Mouse (Mus musculus) megakaryocyte progenitor cell, adult 5-6 weeks (primary cell): Measurements from ENCODE around the gene Pax5. TPM values are rescaled to one million over a fixed set of nuclear protein-coding genes. Genes with fewer than 3 reads are reported as not detected.

Experiments
- ATAC-seq: replicated peaks from 2 replicates; pipeline ENCODE4 v1.8.0; 2016; ENCODE audit warnings: mild to moderate bottlenecking, moderate TSS enrichment, inconsistent platforms; ENCODE audit not compliant: poor library complexity
- total RNA-seq, 2 experiments: library from RNA; stranded (forward) in 1 of 2; stranded (reverse) in 1 of 2; fragments of 157-497, 149-512 nt in 1 of 2; fragments of 200-1000 nt in 1 of 2; gene quantifications; 2 replicates each; pipeline versions ENCODE4 v1.2.3 to v1.2.4; 2015 to 2017

Pax5 gene
- total RNA-seq, 2 experiments from 2014 or later: not detected

GRCm38 (mm10) chr4:44493756-44494155 is 216.5 kb downstream of the Pax5 start:
- no peak for ATAC-seq

GRCm38 (mm10) chr4:44490872-44491271 is 219.4 kb downstream of the Pax5 start:
- ATAC-seq: no peak

DNA sequence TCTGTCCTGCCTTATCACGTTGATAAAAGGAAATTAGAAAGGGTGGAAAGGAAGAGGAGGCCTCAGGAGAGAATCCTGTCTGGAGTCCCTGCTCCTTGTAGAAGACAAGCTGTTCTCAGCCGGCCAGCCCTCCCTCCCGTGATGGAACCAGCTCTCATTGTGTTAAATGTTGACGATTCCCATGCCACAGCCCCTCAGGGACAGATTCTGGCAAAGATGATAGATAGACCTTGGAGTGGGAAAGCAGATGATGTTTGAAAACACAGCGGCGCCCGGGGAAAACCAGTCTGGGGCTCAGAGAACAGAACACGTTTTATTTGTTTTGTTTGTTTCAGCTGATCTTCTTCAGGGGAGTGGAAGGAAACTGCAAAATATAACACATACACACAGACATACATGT is 221.6 kb downstream of the Pax5 start:
- ATAC-seq: no peak

DNA sequence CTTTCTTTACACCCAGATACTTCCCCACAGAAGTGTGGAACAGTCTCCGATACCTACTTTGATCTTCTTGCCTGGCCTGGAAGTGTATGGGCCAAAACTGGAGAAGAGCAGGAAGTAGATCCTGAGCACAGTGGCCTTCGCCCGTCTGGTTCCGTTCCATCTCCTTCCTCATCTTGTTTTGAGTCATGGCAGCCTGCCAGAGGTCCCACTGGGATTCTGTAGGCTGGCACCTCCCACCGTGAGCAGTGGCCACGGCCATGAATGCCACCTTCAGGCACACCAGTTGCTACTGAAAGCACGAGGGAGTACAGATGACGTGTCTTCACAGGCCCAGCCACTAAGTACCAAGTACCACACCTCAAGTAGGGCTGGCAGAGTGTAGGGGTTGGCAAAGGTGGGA is 222.1 kb downstream of the Pax5 start:
- no peak for ATAC-seq

GRCm38 (mm10) chr4:44482851-44483250 is 227.4 kb downstream of the Pax5 start:
- no peak for ATAC-seq

GRCm38 (mm10) chr4:44479755-44480154 is 230.5 kb downstream of the Pax5 start:
- ATAC-seq: no peak

Other genes with a start within 250 kb of the Pax5 start
- 37.1 and 49.9 TPM in 2 replicates for gene Zcchc7, start 45.4 kb upstream of the Pax5 start, total RNA-seq (2015)
- 118 and 153 TPM in 2 replicates for gene Zcchc7, start 45.4 kb upstream of the Pax5 start, total RNA-seq (2017)